Comparison of ENCODE assay signal across 23 mouse cellular contexts in genomic region chr15:91917877-91918276, GRCm38 (mm10).
A peak's percentile ranks its signal among the peaks of the same experiment; 100 is the strongest.
DNase-seq lines count a peak whose midpoint lies in the region; ATAC-seq and TF ChIP-seq lines count a peak whose summit lies in the region.
"Had no signal": no experiment of that assay in that cellular context is flagged by ENCODE, and none has a peak within 500 bp of the region (broad histone marks: within the 10 kb centered on the region; RNA-seq: fewer than 3 reads in every experiment).

No protein-coding gene starts in this region.

- TF ChIP-seq POLR2A in limb, embryonic 14.5 days (IDR thresholded peaks at IDR 0.05; ENCODE audit: borderline replicate concordance, extremely low read depth, insufficient read depth, insufficient read length), result no peak

- H3K36me3 ChIP-seq in embryonic facial prominence, embryonic 13.5 days, result no peaks in the 10 kb centered on the region
- no peaks in the 10 kb centered on the region for H3K36me3 ChIP-seq in embryonic facial prominence, embryonic 10.5 days (replicated peaks)
- H3K36me3 ChIP-seq in limb, embryonic 14.5 days (ENCODE audit: control insufficient read depth, insufficient read depth, low read length), result no peaks in the 10 kb centered on the region
- H3K36me3 ChIP-seq in limb, embryonic 10.5 days, result no peaks in the 10 kb centered on the region
- H3K36me3 ChIP-seq in embryonic facial prominence, embryonic 14.5 days (ENCODE audit: control insufficient read depth, insufficient read depth, low read length), result no peaks in the 10 kb centered on the region
- H3K36me3 ChIP-seq: G1E; heart, embryonic 15.5 days; limb, embryonic 15.5 days; liver, embryonic 15.5 days; midbrain, embryonic 15.5 days; neural tube, embryonic 15.5 days had no signal

- no peaks in the 10 kb centered on the region for H3K27me3 ChIP-seq in embryonic facial prominence, embryonic 13.5 days
- H3K27me3 ChIP-seq in embryonic facial prominence, embryonic 10.5 days (replicated peaks; ENCODE audit: low read depth, poor library complexity, severe bottlenecking), result no peaks in the 10 kb centered on the region
- H3K27me3 ChIP-seq in limb, embryonic 14.5 days (ENCODE audit: control insufficient read depth, insufficient read depth, low read length), result no peaks in the 10 kb centered on the region
- H3K27me3 ChIP-seq in limb, embryonic 10.5 days (ENCODE audit: low read depth, poor library complexity, severe bottlenecking), result no peaks in the 10 kb centered on the region
- H3K27me3 ChIP-seq in embryonic facial prominence, embryonic 14.5 days (replicated peaks; ENCODE audit: control insufficient read depth, insufficient read depth, low read length), result no peaks in the 10 kb centered on the region
- H3K27me3 ChIP-seq: heart, embryonic 15.5 days; limb, embryonic 15.5 days; liver, embryonic 15.5 days; midbrain, embryonic 15.5 days; neural tube, embryonic 15.5 days had no signal

- 0 out of 2 replicates have a peak, but pooled peaks have one; percentile 43 for ATAC-seq in embryonic facial prominence, embryonic 13.5 days (ENCODE audit: insufficient number of reproducible peaks, insufficient read depth, low FRiP score, low TSS enrichment, low read depth)
- ATAC-seq in limb, embryonic 14.5 days (ENCODE audit: low FRiP score, low read depth), result no peak; the same call in 1 of the 2 replicates
- ATAC-seq in embryonic facial prominence, embryonic 14.5 days (ENCODE audit: low read depth), result peak; percentile 86
- ATAC-seq: midbrain, embryonic 15.5 days had no signal

- H3K9me3 ChIP-seq in embryonic facial prominence, embryonic 13.5 days, result no peaks in the 10 kb centered on the region
- H3K9me3 ChIP-seq in embryonic facial prominence, embryonic 10.5 days, result no peaks in the 10 kb centered on the region
- H3K9me3 ChIP-seq in limb, embryonic 14.5 days (ENCODE audit: control insufficient read depth, low read length), result no peaks in the 10 kb centered on the region
- H3K9me3 ChIP-seq in limb, embryonic 10.5 days (replicated peaks), result no peaks in the 10 kb centered on the region
- no peaks in the 10 kb centered on the region for H3K9me3 ChIP-seq in embryonic facial prominence, embryonic 14.5 days (ENCODE audit: control insufficient read depth, low read length)
- H3K9me3 ChIP-seq: heart, embryonic 15.5 days; limb, embryonic 15.5 days; liver, embryonic 15.5 days; midbrain, embryonic 15.5 days; neural tube, embryonic 15.5 days had no signal

- no peak overlapping the region for H3K27ac ChIP-seq in embryonic facial prominence, embryonic 13.5 days
- no peak overlapping the region for H3K27ac ChIP-seq in embryonic facial prominence, embryonic 10.5 days (replicated peaks)
- no peak overlapping the region for H3K27ac ChIP-seq in limb, embryonic 14.5 days (replicated peaks; ENCODE audit: low read depth, low read length)
- H3K27ac ChIP-seq in limb, embryonic 10.5 days, result no peak overlapping the region
- no peak overlapping the region for H3K27ac ChIP-seq in embryonic facial prominence, embryonic 14.5 days (replicated peaks; ENCODE audit: low read depth, low read length)
- H3K27ac ChIP-seq: heart, embryonic 15.5 days; limb, embryonic 15.5 days; liver, embryonic 15.5 days; midbrain, embryonic 15.5 days; neural tube, embryonic 15.5 days had no signal

- H3K9ac ChIP-seq in embryonic facial prominence, embryonic 13.5 days, result no peak overlapping the region
- no peak overlapping the region for H3K9ac ChIP-seq in limb, embryonic 14.5 days (ENCODE audit: low read depth, low read length, severe bottlenecking)
- no peak overlapping the region for H3K9ac ChIP-seq in embryonic facial prominence, embryonic 14.5 days (ENCODE audit: low read depth, low read length)
- H3K9ac ChIP-seq: heart, embryonic 15.5 days; limb, embryonic 15.5 days; liver, embryonic 15.5 days; midbrain, embryonic 15.5 days; neural tube, embryonic 15.5 days had no signal

- whole genome bisulfite sequencing in embryonic facial prominence, embryonic 13.5 days, result 54% methylated on average over 4 of the region's 4 CpGs
- 63% methylated on average over 4 of the region's 4 CpGs for WGBS in embryonic facial prominence, embryonic 10.5 days
- 48% methylated on average over 4 of the region's 4 CpGs for WGBS in limb, embryonic 14.5 days
- WGBS in limb, embryonic 10.5 days, result 69% methylated on average over 4 of the region's 4 CpGs
- 41% methylated on average over 4 of the region's 4 CpGs for WGBS in embryonic facial prominence, embryonic 14.5 days

- no peak overlapping the region for H3K4me2 ChIP-seq in embryonic facial prominence, embryonic 13.5 days
- H3K4me2 ChIP-seq in limb, embryonic 14.5 days (replicated peaks; ENCODE audit: low read depth, low read length, severe bottlenecking), result no peak overlapping the region
- no peak overlapping the region for H3K4me2 ChIP-seq in embryonic facial prominence, embryonic 14.5 days (ENCODE audit: low read depth, low read length)
- H3K4me2 ChIP-seq: heart, embryonic 15.5 days; limb, embryonic 15.5 days; liver, embryonic 15.5 days; midbrain, embryonic 15.5 days; neural tube, embryonic 15.5 days had no signal

- no peaks in the 10 kb centered on the region for H3K4me1 ChIP-seq in embryonic facial prominence, embryonic 13.5 days
- H3K4me1 ChIP-seq in embryonic facial prominence, embryonic 10.5 days, result no peaks in the 10 kb centered on the region
- no peaks in the 10 kb centered on the region for H3K4me1 ChIP-seq in limb, embryonic 14.5 days (ENCODE audit: control insufficient read depth, insufficient read depth, low read length)
- H3K4me1 ChIP-seq in limb, embryonic 10.5 days, result no peaks in the 10 kb centered on the region
- no peaks in the 10 kb centered on the region for H3K4me1 ChIP-seq in embryonic facial prominence, embryonic 14.5 days (ENCODE audit: control insufficient read depth, insufficient read depth, low read length)
- H3K4me1 ChIP-seq: heart, embryonic 15.5 days; limb, embryonic 15.5 days; liver, embryonic 15.5 days; midbrain, embryonic 15.5 days; neural tube, embryonic 15.5 days had no signal

- H3K4me3 ChIP-seq in embryonic facial prominence, embryonic 13.5 days, result no peak overlapping the region
- no peak overlapping the region for H3K4me3 ChIP-seq in embryonic facial prominence, embryonic 10.5 days
- H3K4me3 ChIP-seq in limb, embryonic 14.5 days (replicated peaks; ENCODE audit: low read length), result no peak overlapping the region
- no peak overlapping the region for H3K4me3 ChIP-seq in limb, embryonic 10.5 days
- H3K4me3 ChIP-seq in embryonic facial prominence, embryonic 14.5 days (ENCODE audit: low read depth, low read length), result no peak overlapping the region
- H3K4me3 ChIP-seq: heart, embryonic 15.5 days; limb, embryonic 15.5 days; liver, embryonic 15.5 days; midbrain, embryonic 15.5 days; neural tube, embryonic 15.5 days had no signal

- no peak for DNase-seq in embryonic facial prominence, embryonic 10.5 days (ENCODE audit: low spot score)
- DNase-seq in limb, embryonic 14.5 days (ENCODE audit: low spot score), result peak; percentile 16
- DNase-seq in limb, embryonic 10.5 days (ENCODE audit: low spot score), result no peak
- DNase-seq in cerebellum, adult 8-10 months, result peak; percentile 3
- peak; percentile 65 for DNase-seq in embryonic facial prominence, embryonic 14.5 days (ENCODE audit: low spot score)
- no peak for DNase-seq in layer of hippocampus, postnatal 36 days
- no peak for DNase-seq in MN1 (ENCODE audit: low spot score)
- DNase-seq: adrenal gland, postnatal 36 days; gastrocnemius, postnatal 14 days; heart, adult 18-20 months; heart, postnatal 4 days; kidney, adult 2 months; kidney, postnatal 10 days; layer of hippocampus, adult 9-11 months; spleen, adult 18-20 months; thymus, postnatal 25 days had no signal

Comparison
In these comparisons a context has a peak if more than half of its experiments do, and no peak if none do; other contexts are left out.
1. DNase-seq: peak in limb, embryonic 14.5 days (single experiment), cerebellum, adult 8-10 months (single experiment) and embryonic facial prominence, embryonic 14.5 days (single experiment); none in embryonic facial prominence, embryonic 10.5 days (single experiment), limb, embryonic 10.5 days (single experiment), layer of hippocampus, postnatal 36 days (0 of 2) and MN1 (single experiment).